Mouse (Mus musculus): Measurements from ENCODE around the gene Wfdc1. TPM values are rescaled to one million over a fixed set of nuclear protein-coding genes. Genes with fewer than 3 reads are reported as not detected.

Wfdc1 gene
- polyA plus RNA-seq, 1 experiment, result not detected

DNA sequence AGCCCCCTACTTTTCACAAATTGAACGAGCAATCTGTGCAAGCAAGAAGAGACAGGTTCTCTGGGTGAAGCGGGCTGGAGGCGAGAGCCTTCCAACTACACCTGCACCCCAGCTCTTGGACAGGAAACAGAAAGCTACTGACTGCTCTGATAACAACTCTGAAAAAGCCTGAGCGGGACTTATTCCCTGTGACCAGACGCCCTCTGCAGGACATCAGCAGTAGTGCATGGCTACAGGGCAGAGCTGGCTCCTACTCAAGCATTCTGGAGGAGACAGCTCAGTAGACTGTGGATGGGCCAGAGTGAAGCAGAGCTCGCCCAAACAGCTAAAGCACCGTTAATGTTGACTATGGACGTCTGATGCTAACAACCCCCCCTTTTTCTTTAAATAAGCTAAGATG lies 10.2 kb downstream of the Wfdc1 start:
- Histone ChIP-seq H3K4me3 (ENCODE audit: insufficient read depth, low read length) (no peak overlapping the region), H3K4me1 (ENCODE audit: control insufficient read depth, insufficient read depth, low read length) (no peaks in the 10 kb centered on the region), H3K27ac (ENCODE audit: insufficient read depth, low read length) (no peak overlapping the region)
- TF ChIP-seq POLR2A (IDR thresholded peaks at IDR 0.05; ENCODE audit: low read depth, low read length) (no peak), CTCF (IDR thresholded peaks at IDR 0.05; ENCODE audit: borderline replicate concordance, insufficient read depth, low read length) (peak; percentile 87)

DNA sequence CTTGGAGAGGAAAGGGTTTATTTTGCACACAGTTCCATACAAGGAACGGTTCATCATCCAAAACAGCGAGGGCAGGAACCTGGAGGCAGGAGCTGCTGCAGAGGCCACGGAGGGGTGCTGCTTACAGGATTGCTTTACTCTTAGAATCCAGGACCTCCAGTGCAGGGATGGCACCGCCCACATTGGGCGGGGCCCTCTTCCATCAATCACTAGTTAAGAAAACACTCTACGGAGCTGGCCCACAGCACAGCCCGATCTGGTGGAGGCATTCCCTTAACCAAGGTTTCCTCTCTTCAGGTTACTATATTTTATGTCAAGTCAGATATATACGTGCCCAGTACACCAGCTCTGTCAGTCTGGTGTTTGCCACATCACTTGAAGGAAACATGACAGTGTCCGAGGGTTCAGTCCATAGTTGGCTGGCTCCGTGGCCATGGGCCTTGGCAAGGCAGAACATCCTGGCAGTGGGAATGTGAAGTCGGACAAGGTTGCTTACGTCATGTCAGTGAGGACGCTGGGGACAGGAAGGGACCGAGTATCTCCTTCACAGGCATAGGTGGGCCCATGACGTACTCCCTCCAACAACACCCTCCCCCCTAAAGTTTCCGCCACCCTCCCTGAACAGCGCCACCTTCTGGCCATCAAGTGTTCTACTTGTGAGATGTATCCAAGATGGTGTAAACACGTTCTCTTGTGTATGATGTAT lies 12.1 kb downstream of the Wfdc1 start:
- Histone ChIP-seq H3K4me3 (ENCODE audit: insufficient read depth, low read length) (no peak overlapping the region), H3K4me1 (ENCODE audit: control insufficient read depth, insufficient read depth, low read length) (no peaks in the 10 kb centered on the region), H3K27ac (ENCODE audit: insufficient read depth, low read length) (no peak overlapping the region)
- peak; percentile 42; the same call in 1 of the 2 replicates for TF ChIP-seq CTCF (IDR thresholded peaks at IDR 0.05; ENCODE audit: borderline replicate concordance, insufficient read depth, low read length)
- no peak for TF ChIP-seq POLR2A (IDR thresholded peaks at IDR 0.05; ENCODE audit: low read depth, low read length)

DNA sequence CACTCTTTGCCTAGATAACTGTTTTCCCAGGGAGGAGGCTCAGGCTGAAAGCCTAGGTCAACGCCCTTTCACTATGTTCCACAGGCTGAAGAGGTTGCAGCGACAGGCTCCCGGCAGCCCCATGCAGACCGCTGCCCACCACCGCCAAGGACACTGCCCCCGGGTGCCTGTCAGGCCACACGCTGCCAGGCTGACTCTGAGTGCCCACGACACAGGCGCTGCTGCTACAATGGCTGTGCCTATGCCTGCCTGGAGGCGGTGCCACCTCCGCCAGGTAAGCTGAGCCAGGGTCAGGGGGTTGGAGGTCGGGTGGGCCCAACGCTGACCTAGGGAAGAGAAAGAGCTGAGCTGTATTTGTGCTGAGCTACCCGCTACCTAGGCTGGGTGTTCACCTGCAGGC lies 13.0 kb downstream of the Wfdc1 start:
- TF ChIP-seq CTCF (IDR thresholded peaks at IDR 0.05; ENCODE audit: borderline replicate concordance, insufficient read depth, low read length) (no peak), POLR2A (IDR thresholded peaks at IDR 0.05; ENCODE audit: low read depth, low read length) (no peak)
- Histone ChIP-seq H3K27ac (ENCODE audit: insufficient read depth, low read length) (no peak overlapping the region), H3K4me3 (ENCODE audit: insufficient read depth, low read length) (no peak overlapping the region), H3K4me1 (ENCODE audit: control insufficient read depth, insufficient read depth, low read length) (no peaks in the 10 kb centered on the region)

GRCm38 (mm10) chr8:119690602-119691001 lies 24.4 kb downstream of the Wfdc1 start:
- Histone ChIP-seq H3K4me1 (ENCODE audit: control insufficient read depth, insufficient read depth, low read length) (peaks cover 21% of the 10 kb centered on the region), H3K4me3 (ENCODE audit: insufficient read depth, low read length) (no peak overlapping the region), H3K27ac (ENCODE audit: insufficient read depth, low read length) (no peak overlapping the region)
- TF ChIP-seq POLR2A (IDR thresholded peaks at IDR 0.05; ENCODE audit: low read depth, low read length) (no peak), CTCF (IDR thresholded peaks at IDR 0.05; ENCODE audit: borderline replicate concordance, insufficient read depth, low read length) (no peak)

DNA sequence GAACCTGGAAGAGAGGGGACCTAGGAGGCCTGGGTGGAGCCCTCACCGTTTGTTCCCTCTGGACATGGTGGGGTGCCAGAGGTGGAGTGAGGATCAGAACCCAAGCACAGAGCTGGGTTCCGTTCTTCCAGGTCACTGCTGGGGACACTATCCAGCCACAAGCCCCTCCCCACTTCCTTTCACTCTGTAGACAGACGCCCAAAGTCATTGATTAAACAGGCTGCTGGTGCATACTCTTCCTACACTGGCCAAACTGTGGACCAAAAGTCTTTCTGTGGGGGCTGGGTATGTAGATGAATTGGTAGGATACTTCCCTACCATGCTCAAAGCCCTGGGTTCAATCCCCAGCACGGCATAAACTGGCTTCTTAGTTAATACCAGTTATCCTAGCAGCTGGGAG lies 25.8 kb downstream of the Wfdc1 start:
- no peak for TF ChIP-seq POLR2A (IDR thresholded peaks at IDR 0.05; ENCODE audit: low read depth, low read length)
- no peak for TF ChIP-seq CTCF (IDR thresholded peaks at IDR 0.05; ENCODE audit: borderline replicate concordance, insufficient read depth, low read length)
- no peak overlapping the region for H3K27ac ChIP-seq (ENCODE audit: insufficient read depth, low read length)
- H3K4me1 ChIP-seq (ENCODE audit: control insufficient read depth, insufficient read depth, low read length), result peaks cover 16% of the 10 kb centered on the region
- no peak overlapping the region for H3K4me3 ChIP-seq (ENCODE audit: insufficient read depth, low read length)

GRCm38 (mm10) chr8:119694696-119695095 lies 28.5 kb downstream of the Wfdc1 start:
- Histone ChIP-seq H3K27ac (ENCODE audit: insufficient read depth, low read length) (no peak overlapping the region), H3K4me3 (ENCODE audit: insufficient read depth, low read length) (no peak overlapping the region), H3K4me1 (ENCODE audit: control insufficient read depth, insufficient read depth, low read length) (no peaks in the 10 kb centered on the region)
- TF ChIP-seq POLR2A (IDR thresholded peaks at IDR 0.05; ENCODE audit: low read depth, low read length), result no peak
- no peak for TF ChIP-seq CTCF (IDR thresholded peaks at IDR 0.05; ENCODE audit: borderline replicate concordance, insufficient read depth, low read length)

- TF ChIP-seq CTCF (IDR thresholded peaks at IDR 0.05; ENCODE audit: borderline replicate concordance, insufficient read depth, low read length) (no peak), POLR2A (IDR thresholded peaks at IDR 0.05; ENCODE audit: low read depth, low read length) (no peak)
- H3K4me1 ChIP-seq (ENCODE audit: control insufficient read depth, insufficient read depth, low read length), result no peaks in the 10 kb centered on the region
- no peak overlapping the region for H3K4me3 ChIP-seq (ENCODE audit: insufficient read depth, low read length)
- no peak overlapping the region for H3K27ac ChIP-seq (ENCODE audit: insufficient read depth, low read length)
These were observed 31.0 kb downstream of the Wfdc1 start for GRCm38 (mm10) chr8:119697163-119697562.

GRCm38 (mm10) chr8:119698960-119699359 lies 32.8 kb downstream of the Wfdc1 start:
- TF ChIP-seq POLR2A (IDR thresholded peaks at IDR 0.05; ENCODE audit: low read depth, low read length) (no peak), CTCF (IDR thresholded peaks at IDR 0.05; ENCODE audit: borderline replicate concordance, insufficient read depth, low read length) (peak; percentile 69; the same call in 1 of the 2 replicates)
- H3K27ac ChIP-seq (ENCODE audit: insufficient read depth, low read length), result no peak overlapping the region
- no peaks in the 10 kb centered on the region for H3K4me1 ChIP-seq (ENCODE audit: control insufficient read depth, insufficient read depth, low read length)
- H3K4me3 ChIP-seq (ENCODE audit: insufficient read depth, low read length), result no peak overlapping the region

DNA sequence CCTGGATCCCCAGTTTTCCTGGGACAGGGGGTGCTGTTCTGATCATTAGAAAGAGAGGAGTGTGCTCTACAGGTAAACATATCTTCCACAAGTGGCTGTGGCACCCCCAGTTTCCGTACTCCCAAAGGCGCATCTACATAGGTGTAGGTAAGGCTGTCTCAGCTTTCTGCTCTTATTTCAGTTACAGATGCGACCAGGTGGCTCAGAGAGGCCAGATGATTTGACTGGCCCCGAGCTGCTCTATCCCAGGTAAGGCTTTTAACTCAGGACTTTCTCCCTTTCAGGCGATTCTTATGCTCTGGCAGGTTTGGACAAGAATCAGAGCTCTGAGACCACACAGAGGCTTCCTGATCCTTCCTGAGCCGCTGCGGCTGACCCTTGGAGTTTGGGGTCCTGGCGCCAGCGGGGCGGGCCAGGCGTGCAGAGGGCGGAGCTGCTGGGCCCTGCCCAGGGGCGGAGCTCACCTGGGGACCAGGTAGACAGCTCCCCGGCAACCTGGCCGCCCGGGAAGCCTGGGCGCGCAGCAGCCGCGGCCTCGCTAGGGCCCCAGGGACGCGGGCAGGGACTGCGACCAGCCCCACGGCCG lies 33.5 kb downstream of the Wfdc1 start, which contains the start of gene Atp2c2:
Gene Atp2c2 (plus strand): TSS at position 461 of the 586 bp plus-strand sequence.
- H3K4me1 ChIP-seq (ENCODE audit: control insufficient read depth, insufficient read depth, low read length), result no peaks in the 10 kb centered on the region
- H3K4me3 ChIP-seq (ENCODE audit: insufficient read depth, low read length), result no peak within 1 kb of the TSS
- H3K27ac ChIP-seq (ENCODE audit: insufficient read depth, low read length), result no peak within 1 kb of the TSS
- TF ChIP-seq POLR2A (IDR thresholded peaks at IDR 0.05; ENCODE audit: low read depth, low read length) (no peak), CTCF (IDR thresholded peaks at IDR 0.05; ENCODE audit: borderline replicate concordance, insufficient read depth, low read length) (no peak)

GRCm38 (mm10) chr8:119702965-119703364 lies 36.8 kb downstream of the Wfdc1 start:
- no peak for TF ChIP-seq POLR2A (IDR thresholded peaks at IDR 0.05; ENCODE audit: low read depth, low read length)
- no peak for TF ChIP-seq CTCF (IDR thresholded peaks at IDR 0.05; ENCODE audit: borderline replicate concordance, insufficient read depth, low read length)
- no peak overlapping the region for H3K27ac ChIP-seq (ENCODE audit: insufficient read depth, low read length)
- no peak overlapping the region for H3K4me3 ChIP-seq (ENCODE audit: insufficient read depth, low read length)
- no peaks in the 10 kb centered on the region for H3K4me1 ChIP-seq (ENCODE audit: control insufficient read depth, insufficient read depth, low read length)

Data from embryonic fibroblast, embryonic 13.5 days (primary cell).